Mouse (Mus musculus) G1E (cell line): ENCODE measurements at regions not wholly inside any gene's neighbourhood (a gene's known extent, or its start where the extent isn't known, plus 50 kb on each side); places are given as distances from the start of the nearest gene placed in this dataset.

Source experiments
- ATAC-seq: 2 replicates; pipeline ENCODE4 v1.8.0; 2016; ENCODE audit warnings: mild to moderate bottlenecking; ENCODE audit not compliant: insufficient number of reproducible peaks, poor library complexity, low FRiP score, severe bottlenecking; ENCODE audit errors: extremely low read depth
- DNase-seq: peaks from one replicate; pipeline ENCODE4 v3.0.0; 2012; ENCODE audit warnings: low spot score
- H3K27me3 ChIP-seq: 2 replicates; pipeline ENCODE4 v1.6.1; 2012; ENCODE audit warnings: mild to moderate bottlenecking, low read length, inconsistent platforms; ENCODE audit not compliant: insufficient read depth
- H3K36me3 ChIP-seq: replicated peaks from 2 replicates; pipeline ENCODE3; 2012; ENCODE audit warnings: mild to moderate bottlenecking, inconsistent platforms
- H3K4me1 ChIP-seq: 2 replicates; pipeline ENCODE4 v1.6.1; 2012; ENCODE audit warnings: low read depth, low read length, inconsistent platforms, mixed read lengths; ENCODE audit not compliant: insufficient read depth
- H3K4me3 ChIP-seq: 2 replicates; pipeline ENCODE4 v1.5.1; 2012; ENCODE audit warnings: low read depth, mild to moderate bottlenecking, inconsistent platforms, low read length, moderate library complexity, mixed read lengths
- H3K9me3 ChIP-seq: replicated peaks from 2 replicates; pipeline ENCODE4 v1.6.1; 2012; ENCODE audit warnings: inconsistent platforms
- CTCF ChIP-seq: IDR thresholded peaks from 2 replicates; pipeline ENCODE4 v1.5.1; 2012; ENCODE audit warnings: low read depth, low read length, inconsistent platforms, mixed read lengths
- GATA1 ChIP-seq: IDR thresholded peaks from 2 replicates; pipeline ENCODE4 v1.6.1; 2012; ENCODE audit warnings: borderline replicate concordance, low read length, inconsistent platforms, mixed read lengths
- GATA2 ChIP-seq: IDR thresholded peaks from 2 replicates; pipeline ENCODE4 v1.6.1; 2012; ENCODE audit warnings: low read depth, low read length, inconsistent platforms, borderline replicate concordance
- POLR2AphosphoS5 ChIP-seq: IDR thresholded peaks from 2 replicates; pipeline ENCODE4 v1.6.1; 2012; ENCODE audit warnings: low read depth, low read length, inconsistent platforms; ENCODE audit not compliant: insufficient replicate concordance
- TAL1 ChIP-seq: conservative IDR thresholded peaks from 2 replicates; pipeline ENCODE4 v1.6.1; 2012; ENCODE audit warnings: low read depth, low read length, inconsistent platforms, mixed read lengths

DNA sequence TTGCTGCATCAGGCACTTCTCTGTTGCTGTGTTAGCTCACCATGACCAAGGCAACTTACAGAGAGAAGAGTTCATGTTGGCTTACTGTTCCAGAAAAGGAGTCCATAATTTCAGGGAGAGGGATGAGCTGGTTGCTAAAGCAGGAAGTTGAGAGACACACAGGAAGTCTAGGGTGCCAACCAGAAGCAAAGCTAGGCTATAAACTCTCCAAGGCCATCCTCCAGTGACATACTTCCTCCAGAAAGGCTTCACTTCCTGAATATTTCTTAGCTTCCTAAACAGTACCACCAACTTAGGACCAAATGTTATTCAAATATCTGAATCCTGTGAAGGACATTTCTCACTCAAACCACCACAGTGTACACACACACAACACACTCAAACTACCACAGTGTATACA is 2010.6 kb downstream of the A830018L16Rik start:
- no peak for DNase-seq
- H3K36me3 ChIP-seq = no peaks in the 10 kb centered on the region
- peaks cover 39% of the 10 kb centered on the region for H3K4me1 ChIP-seq
- H3K27me3 ChIP-seq = peaks cover 8% of the 10 kb centered on the region
- ATAC-seq = no peak
- no peak overlapping the region for H3K4me3 ChIP-seq
- H3K9me3 ChIP-seq = no peaks in the 10 kb centered on the region
- TF ChIP-seq TAL1 (no peak), CTCF (no peak), GATA2 (no peak), GATA1 (no peak), POLR2AphosphoS5 (no peak)

DNA sequence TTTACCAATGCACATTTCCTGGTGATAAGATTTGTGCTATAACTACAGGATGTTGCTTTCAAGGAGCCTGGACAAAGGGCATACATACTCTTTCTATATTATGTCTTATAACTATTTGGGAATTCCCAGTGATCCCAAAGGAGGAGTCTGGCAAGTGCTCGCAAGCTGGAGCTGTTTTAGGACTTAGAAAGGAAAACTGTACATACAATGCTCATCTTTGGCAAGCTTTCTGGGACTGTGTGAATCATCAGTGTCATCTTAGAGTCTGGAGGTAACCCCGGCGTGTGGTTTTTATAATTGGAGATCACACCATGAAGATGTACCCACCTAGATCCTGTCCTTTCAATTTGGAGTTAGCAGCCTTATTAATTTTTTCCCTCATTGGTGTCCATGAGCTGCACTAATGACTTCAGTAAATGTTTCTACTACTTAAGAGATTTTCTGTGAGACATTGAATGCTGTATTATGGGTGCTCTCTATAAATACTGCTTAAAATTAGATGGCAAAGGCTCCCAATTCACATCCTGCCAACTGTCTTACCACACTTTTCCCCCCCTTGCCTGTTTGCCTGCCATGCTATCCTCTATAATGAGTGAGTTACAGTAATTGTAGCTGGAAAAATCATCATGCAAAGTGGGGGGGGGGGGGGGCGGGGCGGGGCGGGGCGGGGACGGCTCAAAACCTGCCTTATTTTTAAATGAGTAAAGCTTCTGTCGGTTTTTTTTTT is 2011.9 kb downstream of the A830018L16Rik start:
- ATAC-seq (no peak), DNase-seq (no peak)
- H3K9me3 ChIP-seq = no peaks in the 10 kb centered on the region
- H3K36me3 ChIP-seq = no peaks in the 10 kb centered on the region
- H3K27me3 ChIP-seq = peaks cover 8% of the 10 kb centered on the region
- TF ChIP-seq CTCF (no peak), GATA1 (no peak), TAL1 (no peak), POLR2AphosphoS5 (no peak), GATA2 (no peak)
- H3K4me3 ChIP-seq = peak overlapping the region; percentile 71
- peaks cover 39% of the 10 kb centered on the region for H3K4me1 ChIP-seq

DNA sequence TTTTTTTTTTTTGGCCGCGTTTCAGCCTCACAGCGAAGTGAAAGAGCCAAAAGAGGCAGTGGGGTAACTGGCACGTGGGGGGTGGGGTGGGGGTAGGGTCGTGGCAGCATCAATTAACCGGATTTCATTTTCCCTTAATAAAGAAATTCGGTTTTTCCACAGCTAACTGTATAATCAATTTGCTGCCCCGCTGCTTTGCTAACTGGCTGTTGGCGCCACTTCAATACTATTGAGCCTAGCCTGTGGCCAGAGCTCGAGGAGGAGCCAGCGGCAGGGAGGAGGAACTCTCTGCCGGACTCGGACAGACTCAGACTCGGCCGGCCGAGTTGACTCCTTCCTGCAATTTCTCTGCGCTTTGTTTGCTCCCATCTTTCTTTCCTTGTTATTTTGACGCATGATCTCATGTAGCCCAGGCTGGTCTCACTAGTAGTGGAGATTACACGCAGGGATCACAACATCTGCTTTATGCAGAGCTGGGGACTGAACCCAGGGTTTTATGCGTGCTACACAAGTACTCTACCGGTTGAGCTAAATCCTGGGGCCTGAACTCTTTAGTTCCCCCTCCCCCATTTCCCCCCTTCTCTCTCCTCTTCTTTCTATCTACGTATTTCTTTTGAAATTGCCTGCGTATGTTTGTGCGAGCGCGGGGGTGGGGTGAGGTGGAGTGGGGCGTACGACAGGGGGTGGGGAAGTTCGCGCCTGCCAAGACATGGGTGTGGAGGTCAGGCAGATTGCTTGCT is 2012.6 kb downstream of the A830018L16Rik start:
- ATAC-seq (peak; percentile 80), DNase-seq (peak; percentile 61)
- peaks cover 39% of the 10 kb centered on the region for H3K4me1 ChIP-seq
- H3K36me3 ChIP-seq = no peaks in the 10 kb centered on the region
- H3K27me3 ChIP-seq = peaks cover 2% of the 10 kb centered on the region
- H3K4me3 ChIP-seq = peak overlapping the region; percentile 71
- TF ChIP-seq GATA2 (no peak), GATA1 (no peak), CTCF (no peak), POLR2AphosphoS5 (no peak), TAL1 (no peak)
- H3K9me3 ChIP-seq = no peaks in the 10 kb centered on the region

DNA sequence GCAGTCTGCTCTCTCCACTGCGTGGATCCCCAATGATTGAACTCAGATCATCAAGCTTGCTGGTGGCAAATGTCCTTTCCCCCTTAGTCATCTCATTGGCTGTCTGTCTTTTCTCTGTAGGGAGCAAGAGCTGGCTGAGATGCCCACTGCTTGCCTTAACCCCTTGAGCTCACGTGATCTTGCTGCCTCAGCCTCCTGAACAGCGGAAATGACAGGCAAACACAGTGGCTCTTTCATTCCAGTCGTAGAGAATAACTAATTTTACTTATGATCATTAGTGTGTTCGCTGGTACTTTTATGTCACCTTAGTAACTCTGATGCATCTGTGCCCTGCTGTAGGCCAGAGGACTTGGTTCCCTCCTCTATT is 2013.1 kb downstream of the A830018L16Rik start:
- peaks cover 39% of the 10 kb centered on the region for H3K4me1 ChIP-seq
- no peak for TF ChIP-seq GATA2
- no peak for TF ChIP-seq CTCF
- TF ChIP-seq POLR2AphosphoS5 = no peak
- no peak for TF ChIP-seq GATA1
- TF ChIP-seq TAL1 = no peak
- no peaks in the 10 kb centered on the region for H3K36me3 ChIP-seq
- peak overlapping the region; percentile 71 for H3K4me3 ChIP-seq
- DNase-seq (no peak), ATAC-seq (no peak)
- no peaks in the 10 kb centered on the region for H3K9me3 ChIP-seq
- H3K27me3 ChIP-seq = peaks cover 2% of the 10 kb centered on the region

DNA sequence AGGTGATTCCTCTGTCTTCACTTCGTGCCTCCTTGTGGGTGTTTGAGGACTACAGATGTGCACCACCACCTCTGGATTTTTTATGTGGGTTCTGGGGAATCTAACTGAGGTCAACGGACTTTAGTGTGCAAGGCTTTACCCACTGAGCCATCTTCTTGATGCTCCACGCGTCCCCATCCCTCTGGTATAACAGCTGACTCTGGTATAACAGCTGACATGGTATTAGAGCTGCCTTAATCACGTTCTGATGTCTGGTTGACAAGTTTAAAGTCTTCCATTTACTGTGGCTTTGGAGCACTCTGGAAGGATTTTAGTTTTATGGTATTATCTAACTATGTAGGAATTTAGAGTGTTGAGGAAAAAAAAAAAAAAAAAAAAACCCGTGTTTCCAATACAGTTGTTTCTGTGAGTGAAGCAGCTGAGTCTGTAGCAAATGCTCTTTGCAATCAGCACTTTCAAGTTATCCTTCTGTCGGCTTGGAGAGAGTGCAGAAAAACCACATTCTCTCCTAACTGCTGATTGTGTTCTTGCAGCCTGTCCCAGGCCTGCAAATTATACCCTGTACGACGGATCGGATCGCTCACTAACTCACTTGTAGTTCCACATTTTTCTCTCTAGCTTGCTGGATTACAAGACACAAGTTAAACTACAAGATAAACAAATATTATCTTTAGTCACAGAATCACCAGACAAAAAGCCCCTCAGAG is 2013.7 kb downstream of the A830018L16Rik start:
- DNase-seq (no peak), ATAC-seq (no peak)
- no peaks in the 10 kb centered on the region for H3K9me3 ChIP-seq
- H3K4me3 ChIP-seq = no peak overlapping the region
- no peaks in the 10 kb centered on the region for H3K36me3 ChIP-seq
- TF ChIP-seq TAL1 (no peak), CTCF (no peak), GATA1 (no peak), POLR2AphosphoS5 (no peak), GATA2 (no peak)
- H3K27me3 ChIP-seq = peaks cover 2% of the 10 kb centered on the region
- peaks cover 39% of the 10 kb centered on the region for H3K4me1 ChIP-seq

DNA sequence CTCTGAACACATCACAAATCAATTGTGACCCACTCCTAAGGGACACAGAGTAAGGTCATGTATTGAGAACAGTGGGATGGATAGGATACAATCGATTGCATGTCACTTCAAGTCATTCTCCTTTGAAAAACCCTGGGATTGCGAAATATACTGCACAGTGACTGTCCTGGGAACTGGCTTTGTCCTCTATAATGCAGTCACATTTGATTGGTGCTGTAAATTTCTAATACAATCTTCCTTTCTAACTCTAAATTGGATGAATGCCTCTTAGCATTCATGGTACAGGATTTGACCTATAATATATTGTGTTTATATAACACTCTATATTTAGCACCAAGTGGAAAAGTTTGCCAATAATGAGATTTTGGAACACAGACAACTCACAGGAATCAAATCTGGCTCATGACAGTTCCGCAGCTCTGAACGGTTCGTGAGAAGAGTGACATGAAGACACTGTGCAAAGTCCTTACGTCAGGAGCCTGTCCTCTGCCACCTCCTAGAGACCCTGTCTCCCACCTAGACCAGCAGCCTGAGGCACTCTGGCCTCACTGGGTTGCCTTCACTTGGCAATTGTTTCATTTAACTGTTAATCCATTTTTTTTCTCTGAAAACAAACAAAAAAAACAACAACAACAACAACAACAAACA is 2024.0 kb downstream of the A830018L16Rik start:
- DNase-seq = no peak
- ATAC-seq = no peak
- Histone ChIP-seq H3K36me3 (no peaks in the 10 kb centered on the region), H3K27me3 (peaks cover 31% of the 10 kb centered on the region), H3K4me3 (no peak overlapping the region), H3K9me3 (no peaks in the 10 kb centered on the region), H3K4me1 (no peaks in the 10 kb centered on the region)
- TF ChIP-seq CTCF (no peak), GATA2 (no peak), POLR2AphosphoS5 (no peak), GATA1 (no peak), TAL1 (no peak)
